Mouse (Mus musculus) liver, postnatal 0 days (tissue): ENCODE results near the gene Apbb1.

ENCODE experiments used
- CTCF ChIP-seq: sonication (generic); IDR thresholded peaks from 2 replicates; pipeline ENCODE4 v1.5.1; 2016; ENCODE audit warnings: antibody characterized with exemption, low read depth
- EP300 ChIP-seq: IDR thresholded peaks from 2 replicates; pipeline ENCODE4 v1.6.1; 2016; ENCODE audit warnings: antibody characterized with exemption, low read depth, mild to moderate bottlenecking

DNA sequence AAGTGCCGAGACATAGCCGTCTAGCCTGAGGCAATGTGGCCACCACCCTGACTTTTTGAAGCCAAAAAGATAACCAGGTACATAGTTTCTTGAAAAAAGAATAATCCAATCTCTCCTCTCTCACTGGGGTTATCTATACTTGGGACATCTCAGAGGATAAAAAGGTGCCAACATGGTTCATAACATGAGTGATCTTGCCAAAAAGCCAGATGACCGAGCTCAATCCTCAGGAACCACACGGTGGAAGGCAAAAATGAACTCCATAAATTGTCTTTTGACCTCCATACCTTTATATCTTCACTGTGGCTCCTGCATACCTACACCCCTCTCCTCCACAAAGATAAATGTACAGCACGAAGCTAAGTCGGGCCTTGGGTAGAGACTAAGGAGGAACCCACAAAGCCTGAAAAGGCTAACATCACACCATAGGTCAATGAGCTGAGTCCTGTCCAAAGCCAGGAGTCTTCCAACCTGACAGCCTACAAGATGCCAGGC lies 4.0 kb downstream of the Apbb1 start:
- no peak for TF ChIP-seq CTCF
- no peak for TF ChIP-seq EP300
